Mouse (Mus musculus) liver, embryonic 12.5 days (tissue): ENCODE data around the gene Smbd1. TPM values are rescaled to one million over a fixed set of nuclear protein-coding genes. Genes with fewer than 3 reads are reported as not detected.
A peak's percentile ranks its signal among the peaks of the same experiment; 100 is the strongest.

ENCODE experiments used
- ATAC-seq: fragments of 200-750 bp; cut with Nextera tagmentation; 2 replicates; pipeline ENCODE4 v1.8.0; 2017; ENCODE audit warnings: moderate number of reproducible peaks, mild to moderate bottlenecking, moderate library complexity
- H3K27ac ChIP-seq: fragments of 300-500 bp; sonication (generic); 2 replicates; pipeline ENCODE4 v1.5.1; 2016; ENCODE audit warnings: mild to moderate bottlenecking
- H3K27me3 ChIP-seq: fragments of 300-500 bp; sonication (generic); replicated peaks from 2 replicates; pipeline ENCODE4 v1.6.1; 2016; ENCODE audit warnings: mild to moderate bottlenecking, moderate library complexity
- H3K36me3 ChIP-seq: fragments of 300-500 bp; sonication (generic); 2 replicates; pipeline ENCODE4 v1.6.1; 2016; ENCODE audit warnings: mild to moderate bottlenecking, moderate library complexity
- H3K4me1 ChIP-seq: fragments of 300-500 bp; sonication (generic); 2 replicates; pipeline ENCODE4 v1.6.1; 2016
- H3K4me2 ChIP-seq: fragments of 300-500 bp; sonication (generic); 2 replicates; pipeline ENCODE4 v1.6.1; 2016; ENCODE audit warnings: mild to moderate bottlenecking, moderate library complexity
- H3K4me3 ChIP-seq: fragments of 300-500 bp; sonication (generic); 2 replicates; pipeline ENCODE4 v1.5.1; 2016; ENCODE audit warnings: mild to moderate bottlenecking, moderate library complexity
- H3K9ac ChIP-seq: fragments of 300-500 bp; sonication (generic); 2 replicates; pipeline ENCODE4 v1.6.1; 2016; ENCODE audit warnings: mild to moderate bottlenecking, moderate library complexity
- H3K9me3 ChIP-seq: fragments of 300-500 bp; sonication (generic); replicated peaks from 2 replicates; pipeline ENCODE4 v1.6.1; 2016; ENCODE audit warnings: mild to moderate bottlenecking, moderate library complexity
- WGBS: fragments of 180-500 bp; shearing (Covaris S2); methylation state at CpG from one replicate; pipeline ENCODE4 v1.1.7; 2016; ENCODE audit not compliant: insufficient replicate concordance; 5-methylcytosine and 5-hydroxymethylcytosine counted together
- polyA plus RNA-seq: library from polyadenylated mRNA; unstranded; fragments of >200 nt; fragmentation: Nextera tagmentation; extraction: Ambion mirVana; gene quantifications from 2 replicates; pipeline ENCODE4 v1.2.1, GENCODE M21; 2016

The Smbd1 gene
- polyA plus RNA-seq, 1 experiment from 2014 or later = not detected

DNA sequence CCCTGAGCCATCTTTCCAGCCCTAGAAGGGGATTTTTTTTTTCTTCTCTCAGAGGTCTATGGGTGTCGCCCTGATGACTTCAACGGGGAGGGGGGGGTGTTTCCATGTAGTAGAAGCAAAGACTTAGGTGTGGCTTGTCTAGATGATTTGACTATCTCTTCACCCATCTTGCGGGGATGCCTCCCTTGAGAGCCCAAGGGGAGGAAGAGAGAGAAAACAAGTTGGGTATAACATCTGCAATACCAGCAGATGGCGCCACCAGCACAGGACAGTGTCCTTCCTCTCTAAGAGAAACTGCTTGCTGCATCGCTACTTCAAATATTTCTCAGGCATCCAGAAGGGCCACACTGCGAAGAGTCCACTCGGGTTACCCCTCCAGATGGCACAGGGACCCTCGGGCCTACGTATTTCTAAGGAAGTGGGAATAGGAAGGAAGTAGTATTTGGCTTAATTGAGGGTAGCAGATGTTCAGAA lies 2.6 kb upstream of the Smbd1 start:
- Histone ChIP-seq H3K9me3 (no peaks in the 10 kb centered on the region), H3K4me2 (peak overlapping the region; percentile 60), H3K4me3 (no peak overlapping the region), H3K27ac (no peak overlapping the region), H3K27me3 (peaks cover 15% of the 10 kb centered on the region; the same call in 1 of the 2 replicates), H3K4me1 (peaks cover 12% of the 10 kb centered on the region), H3K9ac (no peak overlapping the region), H3K36me3 (no peaks in the 10 kb centered on the region)
- 0% methylated on average over 9 of the region's 9 CpGs for WGBS
- ATAC-seq = peak; percentile 54

DNA sequence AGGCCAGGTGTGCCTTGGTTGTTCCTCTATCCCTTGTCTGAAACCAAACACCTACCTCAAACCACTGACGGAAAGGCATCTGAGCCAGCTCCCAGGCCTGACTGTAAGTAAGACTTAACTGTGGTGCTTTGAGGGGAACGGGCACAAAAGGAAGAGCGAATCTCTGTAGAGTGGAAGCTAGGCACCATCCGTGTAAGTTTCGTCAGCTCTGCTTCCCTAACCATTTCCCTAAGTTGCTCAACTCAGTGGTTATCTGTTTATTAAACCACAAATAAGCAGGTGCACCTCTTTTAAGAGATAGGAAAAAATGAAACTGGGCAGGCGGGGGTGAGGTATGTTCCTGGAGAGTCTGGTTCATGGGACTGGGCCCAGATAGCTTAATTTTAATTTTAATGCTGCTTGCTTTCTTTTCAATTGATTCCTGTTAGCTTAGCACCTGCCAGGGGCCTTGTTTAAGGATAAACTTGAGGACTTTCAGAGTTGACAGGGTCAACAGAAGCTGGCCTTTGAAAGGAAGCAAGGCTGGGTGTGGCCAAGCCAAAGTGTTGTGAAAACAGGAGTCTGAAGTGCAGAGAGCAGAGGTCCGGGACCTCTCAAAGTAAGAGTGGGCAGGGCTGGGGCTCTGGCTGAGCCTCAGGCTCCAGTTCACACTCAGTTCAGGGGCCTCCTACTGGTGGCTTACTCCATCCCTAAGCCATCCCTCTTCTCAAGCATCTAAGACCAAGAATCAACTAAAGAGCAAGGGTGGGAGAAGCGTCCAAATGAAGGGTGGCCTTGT lies 2.7 kb downstream of the Smbd1 start:
- ATAC-seq = 0 out of 2 replicates have a peak, but pooled peaks have one; percentile 42
- no peaks in the 10 kb centered on the region; the same call in none of the 2 replicates for H3K27me3 ChIP-seq
- no peak overlapping the region for H3K9ac ChIP-seq
- no peak overlapping the region for H3K27ac ChIP-seq
- no peak overlapping the region for H3K4me2 ChIP-seq
- H3K4me1 ChIP-seq = peaks cover 28% of the 10 kb centered on the region
- no peaks in the 10 kb centered on the region for H3K36me3 ChIP-seq
- no peak overlapping the region for H3K4me3 ChIP-seq
- 37% methylated on average over 8 of the region's 8 CpGs for WGBS
- no peaks in the 10 kb centered on the region for H3K9me3 ChIP-seq

DNA sequence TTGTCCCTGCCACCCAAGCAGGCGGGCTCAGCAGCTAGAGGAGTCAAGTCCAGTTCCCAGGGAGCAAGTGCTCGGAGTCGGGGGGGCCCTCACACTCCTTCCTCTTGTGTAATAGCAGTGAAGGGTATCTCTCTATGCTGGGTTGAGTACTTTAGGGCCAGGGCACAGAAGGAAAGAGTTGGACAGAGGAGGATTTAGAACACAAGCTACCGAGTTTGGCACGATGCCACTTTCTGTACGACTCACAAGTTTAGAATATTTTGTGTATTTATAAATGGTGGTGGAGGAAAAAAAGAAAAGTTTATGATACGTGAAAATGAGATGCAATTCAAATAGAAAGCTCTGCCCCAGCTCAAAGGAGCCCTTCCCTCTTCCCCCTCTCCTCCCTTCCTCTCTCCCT lies 5.1 kb downstream of the Smbd1 start:
- no peak overlapping the region for H3K27ac ChIP-seq
- no peaks in the 10 kb centered on the region for H3K36me3 ChIP-seq
- peaks cover 28% of the 10 kb centered on the region for H3K4me1 ChIP-seq
- H3K9me3 ChIP-seq = no peaks in the 10 kb centered on the region
- H3K27me3 ChIP-seq = no peaks in the 10 kb centered on the region; the same call in 1 of the 2 replicates
- H3K4me2 ChIP-seq = no peak overlapping the region
- H3K4me3 ChIP-seq = no peak overlapping the region
- 60% methylated on average over 7 of the region's 7 CpGs for WGBS
- no peak for ATAC-seq
- H3K9ac ChIP-seq = no peak overlapping the region

DNA sequence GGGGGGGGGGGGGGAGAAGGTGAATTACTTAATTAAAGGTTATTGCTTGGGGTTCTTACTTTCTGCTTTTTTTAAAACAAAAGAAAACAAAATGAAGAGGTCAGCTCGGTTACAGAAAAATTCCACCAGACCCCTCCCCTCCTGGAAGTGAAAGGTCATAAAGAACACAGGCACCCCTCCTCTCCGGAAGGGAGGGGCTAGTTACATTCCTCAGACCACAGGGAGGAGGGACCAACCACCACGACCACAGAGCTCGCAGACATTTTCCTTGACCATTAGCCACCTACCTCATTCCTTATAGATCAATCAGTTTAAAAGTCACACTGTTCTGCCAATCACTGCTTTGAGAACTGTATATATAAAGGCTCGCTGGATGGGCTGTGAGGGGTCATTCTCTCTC lies 6.4 kb downstream of the Smbd1 start:
- H3K36me3 ChIP-seq = no peaks in the 10 kb centered on the region
- H3K4me2 ChIP-seq = no peak overlapping the region
- no peaks in the 10 kb centered on the region for H3K9me3 ChIP-seq
- H3K27me3 ChIP-seq = no peaks in the 10 kb centered on the region; the same call in 1 of the 2 replicates
- H3K9ac ChIP-seq = no peak overlapping the region
- ATAC-seq = no peak
- no peak overlapping the region for H3K4me3 ChIP-seq
- 34% methylated on average over 5 of the region's 5 CpGs for WGBS
- peaks cover 28% of the 10 kb centered on the region for H3K4me1 ChIP-seq
- H3K27ac ChIP-seq = no peak overlapping the region

DNA sequence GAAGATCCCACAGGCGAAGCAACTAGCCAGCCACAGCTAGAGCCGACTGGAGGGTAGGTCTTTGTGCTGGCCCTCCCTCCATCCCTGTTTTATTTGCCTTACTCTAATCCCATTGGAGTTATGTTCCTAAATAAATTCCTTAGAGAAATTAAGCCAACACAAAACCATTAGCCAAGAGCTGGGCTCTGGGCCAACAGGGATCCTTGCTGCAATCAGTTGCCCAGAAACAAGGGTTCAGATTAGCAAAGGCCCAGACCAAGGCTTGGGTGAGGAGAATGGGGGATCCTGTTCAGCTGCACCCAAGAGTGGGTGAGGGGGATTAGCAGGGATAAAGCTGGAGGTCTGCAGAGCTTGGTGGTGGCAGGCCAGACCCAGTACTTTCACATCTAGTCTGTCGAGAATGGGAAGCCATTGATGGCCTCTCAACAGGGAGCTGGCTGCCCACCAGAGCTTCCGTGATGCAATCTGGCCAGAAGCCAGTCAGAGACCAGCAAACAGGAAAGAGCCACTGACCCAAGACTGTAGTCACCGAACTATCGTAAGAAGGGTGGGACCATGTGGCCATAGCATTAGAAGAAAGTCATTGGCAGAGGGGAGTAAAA lies 6.9 kb downstream of the Smbd1 start:
- no peak for ATAC-seq
- Histone ChIP-seq H3K4me2 (no peak overlapping the region), H3K36me3 (no peaks in the 10 kb centered on the region), H3K4me1 (peaks cover 28% of the 10 kb centered on the region), H3K9ac (no peak overlapping the region), H3K4me3 (no peak overlapping the region), H3K27me3 (no peaks in the 10 kb centered on the region; the same call in 1 of the 2 replicates), H3K27ac (no peak overlapping the region), H3K9me3 (no peaks in the 10 kb centered on the region)
- WGBS = 39% methylated on average over 6 of the region's 6 CpGs

DNA sequence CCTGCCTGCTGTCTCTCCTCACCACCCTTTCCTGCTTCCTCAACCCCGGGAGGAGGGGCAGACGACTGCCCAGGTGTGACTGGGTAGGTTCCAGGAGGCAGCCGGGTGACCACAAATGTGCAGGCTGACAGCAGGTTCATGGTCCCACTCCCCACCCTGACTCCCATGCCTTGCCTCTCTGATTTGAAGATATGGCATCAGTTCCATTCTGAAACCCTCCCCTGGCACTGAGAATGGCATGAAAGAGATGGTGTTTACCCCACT lies 12.9 kb downstream of the Smbd1 start, which contains the start of gene Muc20:
Gene Muc20, minus strand, starts transcription at position 10 of the 264 bp plus-strand sequence.
- WGBS = 44% methylated on average over 3 of the region's 3 CpGs
- Histone ChIP-seq H3K9me3 (no peaks in the 10 kb centered on the region), H3K9ac (no peak within 1 kb of the TSS), H3K4me1 (no peaks in the 10 kb centered on the region; the same call in 1 of the 2 replicates), H3K36me3 (no peaks in the 10 kb centered on the region), H3K4me3 (no peak within 1 kb of the TSS), H3K4me2 (no peak within 1 kb of the TSS), H3K27me3 (peaks cover 36% of the 10 kb centered on the region), H3K27ac (no peak within 1 kb of the TSS)
- ATAC-seq = no peak

DNA sequence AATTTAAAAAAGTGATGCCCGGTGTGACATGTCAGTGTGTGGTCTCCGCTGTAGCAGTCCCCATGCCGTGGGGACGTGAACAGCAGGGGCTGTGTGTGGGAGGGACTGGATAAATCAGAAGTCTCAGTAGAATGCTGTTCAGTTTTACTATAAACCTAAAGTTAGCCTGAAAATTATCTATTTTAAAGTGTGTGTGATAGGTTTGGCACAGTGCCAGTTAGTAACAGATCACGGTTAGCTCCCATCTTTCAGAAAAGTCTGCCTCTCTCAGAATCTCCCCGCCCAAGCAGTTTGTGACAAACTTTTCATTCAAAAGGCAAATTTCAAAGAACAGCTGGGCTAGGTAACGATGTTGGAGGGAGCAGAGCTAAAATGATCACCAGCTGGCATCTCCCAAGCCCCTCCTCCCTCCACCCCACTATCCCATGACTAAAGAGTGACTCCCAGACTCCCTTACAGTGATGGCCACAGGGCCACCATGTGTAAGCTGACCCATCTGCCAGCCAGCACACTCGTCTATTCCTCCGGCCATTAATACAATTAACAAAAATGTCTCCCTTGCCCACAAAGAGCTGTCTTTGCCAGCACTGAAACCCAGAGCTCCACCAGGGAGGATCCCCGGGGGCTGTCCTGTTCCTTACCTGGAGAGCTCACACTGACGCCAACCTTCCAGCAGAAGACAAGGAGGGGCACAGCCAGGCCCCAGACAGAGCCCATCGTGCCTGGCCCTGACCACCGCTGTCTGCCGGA lies 13.4 kb downstream of the Smbd1 start:
- Histone ChIP-seq H3K4me1 (no peaks in the 10 kb centered on the region; the same call in 1 of the 2 replicates), H3K27ac (no peak overlapping the region), H3K4me3 (no peak overlapping the region), H3K36me3 (no peaks in the 10 kb centered on the region), H3K27me3 (peaks cover 41% of the 10 kb centered on the region), H3K4me2 (no peak overlapping the region), H3K9ac (no peak overlapping the region), H3K9me3 (no peaks in the 10 kb centered on the region)
- no peak for ATAC-seq
- WGBS = 64% methylated on average over 14 of the region's 14 CpGs

DNA sequence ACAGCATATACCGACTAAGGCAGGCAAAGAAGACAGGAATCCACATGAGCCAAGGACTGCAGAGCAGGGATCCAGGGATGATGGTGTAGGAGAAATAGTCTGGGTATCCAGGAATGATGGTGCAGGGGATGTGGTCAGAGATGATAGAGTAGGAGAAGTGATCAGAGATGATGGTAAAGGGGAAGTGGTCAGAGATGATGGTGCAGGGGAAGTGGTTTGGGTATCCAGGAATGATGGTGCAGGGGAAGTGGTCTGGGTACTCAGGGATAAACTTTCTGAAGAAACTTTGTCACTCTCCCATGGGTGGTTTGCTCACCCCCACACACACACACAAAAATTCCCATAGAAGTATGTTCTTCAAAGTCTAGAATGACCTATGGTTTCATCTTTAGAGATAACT lies 15.1 kb downstream of the Smbd1 start:
- H3K4me3 ChIP-seq = no peak overlapping the region
- H3K36me3 ChIP-seq = no peaks in the 10 kb centered on the region
- 36% methylated on average over 1 of the region's 1 CpGs for WGBS
- ATAC-seq = no peak
- H3K4me2 ChIP-seq = no peak overlapping the region
- H3K9me3 ChIP-seq = no peaks in the 10 kb centered on the region
- H3K9ac ChIP-seq = no peak overlapping the region
- no peak overlapping the region for H3K27ac ChIP-seq
- H3K27me3 ChIP-seq = peaks cover 43% of the 10 kb centered on the region
- no peaks in the 10 kb centered on the region; the same call in 1 of the 2 replicates for H3K4me1 ChIP-seq

DNA sequence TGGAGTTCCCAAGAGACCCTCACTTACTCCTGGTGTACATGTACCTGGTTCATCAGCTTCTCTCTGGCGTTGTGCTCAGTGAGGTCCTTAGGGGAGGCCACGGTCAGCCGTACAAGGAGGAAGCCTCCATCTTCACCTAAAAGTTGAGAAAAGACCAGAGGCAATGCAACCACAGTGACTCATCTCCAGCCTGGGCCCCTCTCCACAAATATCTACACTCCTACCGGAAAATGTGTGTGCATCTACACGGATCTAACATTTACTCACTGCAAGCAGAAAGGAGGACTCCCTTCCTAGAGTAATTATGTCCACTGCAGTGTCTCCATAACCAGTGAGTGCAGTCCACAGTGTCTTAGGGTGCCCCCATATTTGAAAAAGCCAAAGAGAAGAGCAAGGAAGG lies 20.2 kb downstream of the Smbd1 start:
- Histone ChIP-seq H3K4me2 (no peak overlapping the region), H3K9ac (no peak overlapping the region), H3K4me3 (no peak overlapping the region), H3K9me3 (0 out of 2 replicates have a peak, but pooled peaks cover 4% of the 10 kb centered on the region), H3K27ac (no peak overlapping the region), H3K4me1 (no peaks in the 10 kb centered on the region), H3K36me3 (no peaks in the 10 kb centered on the region), H3K27me3 (peaks cover 28% of the 10 kb centered on the region)
- WGBS = 67% methylated on average over 5 of the region's 5 CpGs
- ATAC-seq = no peak

DNA sequence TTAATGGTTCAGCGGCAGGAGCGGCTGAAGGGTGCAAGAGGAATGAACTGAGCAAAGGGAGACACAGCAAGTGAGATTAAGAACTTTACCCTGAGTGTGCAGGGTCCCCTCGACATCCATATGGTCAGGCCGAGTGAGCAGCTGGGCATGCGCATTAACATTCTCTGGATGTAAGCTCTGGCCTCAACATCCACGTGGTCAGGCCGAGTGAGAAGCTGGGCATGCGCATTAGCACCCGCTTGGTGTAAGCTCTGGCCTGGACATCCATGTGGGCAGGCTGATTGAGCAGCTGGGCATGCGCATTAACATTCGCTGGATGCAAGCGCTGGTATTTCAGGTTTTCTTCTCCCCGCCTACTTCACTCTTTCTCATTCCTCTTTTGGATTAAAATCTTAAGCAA lies 25.4 kb downstream of the Smbd1 start:
- no peak for ATAC-seq
- Histone ChIP-seq H3K36me3 (no peaks in the 10 kb centered on the region), H3K4me1 (no peaks in the 10 kb centered on the region), H3K27ac (no peak overlapping the region), H3K4me3 (no peak overlapping the region), H3K4me2 (no peak overlapping the region), H3K27me3 (peaks cover 6% of the 10 kb centered on the region), H3K9me3 (0 out of 2 replicates have a peak, but pooled peaks cover 4% of the 10 kb centered on the region), H3K9ac (no peak overlapping the region)
- WGBS = 76% methylated on average over 13 of the region's 13 CpGs

DNA sequence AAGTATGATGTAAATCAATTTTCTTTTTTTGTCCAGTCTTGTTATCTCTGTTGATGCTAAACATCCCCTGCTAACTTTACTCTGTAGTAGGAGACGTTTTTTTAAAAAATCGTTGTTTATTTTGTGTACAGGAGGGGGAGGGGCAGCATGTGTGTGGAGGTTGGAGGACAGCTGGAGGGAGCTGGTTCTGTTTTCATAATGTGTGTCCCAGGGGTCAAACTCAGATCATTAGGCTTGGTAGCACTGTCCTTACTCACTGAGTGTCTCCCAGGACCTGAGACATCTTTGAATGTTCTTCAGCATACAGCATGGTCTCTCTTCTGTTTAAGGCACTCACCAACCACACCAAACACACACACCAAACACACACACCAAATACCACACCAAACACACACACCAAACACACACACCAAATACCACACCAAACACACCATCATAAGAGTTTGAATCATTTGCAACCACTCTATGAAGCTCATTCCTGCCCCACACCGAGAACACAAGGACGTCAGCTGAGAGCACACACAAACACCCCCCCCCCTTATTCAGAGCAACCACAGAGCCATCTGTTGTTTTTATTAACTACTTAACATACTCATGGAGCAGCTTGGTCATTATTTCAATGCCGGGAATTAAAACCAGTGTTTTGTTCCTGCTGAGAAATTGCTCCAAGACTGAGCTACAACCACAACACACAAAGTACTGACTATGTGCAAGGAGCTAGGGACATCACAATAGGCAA lies 26.8 kb downstream of the Smbd1 start:
- 56% methylated on average over 5 of the region's 5 CpGs for WGBS
- H3K4me3 ChIP-seq = no peak overlapping the region
- H3K9me3 ChIP-seq = 0 out of 2 replicates have a peak, but pooled peaks cover 3% of the 10 kb centered on the region
- no peak overlapping the region for H3K27ac ChIP-seq
- no peak overlapping the region for H3K4me2 ChIP-seq
- no peak overlapping the region for H3K9ac ChIP-seq
- ATAC-seq = no peak
- H3K27me3 ChIP-seq = peaks cover 17% of the 10 kb centered on the region
- no peaks in the 10 kb centered on the region for H3K36me3 ChIP-seq
- no peaks in the 10 kb centered on the region for H3K4me1 ChIP-seq
